Mouse (Mus musculus): Measurements from ENCODE around the gene D930020B18Rik. TPM values are rescaled to one million over a fixed set of nuclear protein-coding genes. Genes with fewer than 3 reads are reported as not detected.

D930020B18Rik gene
- polyA plus RNA-seq, 3 experiments from 2014 or later: 1.4 TPM; not detected in 1

DNA sequence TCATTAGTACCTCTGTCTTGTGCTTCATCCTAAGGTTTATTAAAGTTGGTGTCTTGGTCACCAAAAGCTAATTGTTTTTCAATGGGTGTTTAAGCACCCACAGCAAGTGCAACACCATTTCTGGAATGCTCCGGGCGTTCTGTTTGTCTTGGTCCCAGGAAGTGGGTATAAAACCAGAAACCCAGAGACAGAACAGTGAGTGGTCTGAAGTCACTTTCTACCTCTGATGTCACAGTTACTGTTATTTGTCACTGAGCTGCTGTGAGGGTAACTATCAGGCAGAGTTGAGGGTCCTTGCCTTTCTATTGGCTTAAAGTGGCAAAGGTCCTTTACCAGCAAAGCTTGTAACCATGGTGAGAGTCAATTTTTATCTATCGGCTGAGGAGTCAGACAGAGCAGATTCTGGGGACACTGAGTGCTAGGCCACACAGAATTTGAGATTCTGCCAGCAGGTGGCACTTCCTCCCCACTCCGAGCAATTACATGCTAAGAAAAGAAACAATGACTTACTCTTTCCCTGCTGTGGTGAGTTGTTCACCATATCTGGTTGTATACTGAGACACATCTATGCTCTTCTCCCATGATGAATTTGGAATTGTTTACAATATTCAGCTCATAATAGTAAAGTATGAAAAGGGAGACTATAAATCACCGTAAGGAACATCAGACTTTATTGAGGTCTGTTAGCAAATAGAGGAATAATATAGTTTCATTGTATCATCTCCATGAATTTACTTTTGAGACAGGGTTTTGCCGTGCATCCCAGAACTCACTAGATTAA, 1.0 kb upstream of the D930020B18Rik start:
- peak; percentile 81 for ATAC-seq

DNA sequence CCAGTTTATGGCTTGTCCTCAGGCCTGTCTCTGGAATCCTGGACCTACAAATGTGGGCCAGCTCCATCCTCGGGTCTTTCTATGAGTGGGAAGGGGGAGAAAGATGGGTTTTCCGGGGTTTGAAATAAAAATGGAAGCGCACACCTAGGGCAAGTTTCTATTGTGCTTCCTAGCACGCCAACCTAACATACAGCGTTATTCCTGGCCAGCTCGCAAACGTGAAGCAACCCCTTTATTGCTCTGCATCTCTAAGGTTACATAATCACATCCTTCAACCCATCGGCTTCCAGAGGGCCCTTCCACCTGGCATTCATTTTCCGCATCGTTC, 480 bp upstream of the D930020B18Rik start:
- no peak for ATAC-seq

DNA sequence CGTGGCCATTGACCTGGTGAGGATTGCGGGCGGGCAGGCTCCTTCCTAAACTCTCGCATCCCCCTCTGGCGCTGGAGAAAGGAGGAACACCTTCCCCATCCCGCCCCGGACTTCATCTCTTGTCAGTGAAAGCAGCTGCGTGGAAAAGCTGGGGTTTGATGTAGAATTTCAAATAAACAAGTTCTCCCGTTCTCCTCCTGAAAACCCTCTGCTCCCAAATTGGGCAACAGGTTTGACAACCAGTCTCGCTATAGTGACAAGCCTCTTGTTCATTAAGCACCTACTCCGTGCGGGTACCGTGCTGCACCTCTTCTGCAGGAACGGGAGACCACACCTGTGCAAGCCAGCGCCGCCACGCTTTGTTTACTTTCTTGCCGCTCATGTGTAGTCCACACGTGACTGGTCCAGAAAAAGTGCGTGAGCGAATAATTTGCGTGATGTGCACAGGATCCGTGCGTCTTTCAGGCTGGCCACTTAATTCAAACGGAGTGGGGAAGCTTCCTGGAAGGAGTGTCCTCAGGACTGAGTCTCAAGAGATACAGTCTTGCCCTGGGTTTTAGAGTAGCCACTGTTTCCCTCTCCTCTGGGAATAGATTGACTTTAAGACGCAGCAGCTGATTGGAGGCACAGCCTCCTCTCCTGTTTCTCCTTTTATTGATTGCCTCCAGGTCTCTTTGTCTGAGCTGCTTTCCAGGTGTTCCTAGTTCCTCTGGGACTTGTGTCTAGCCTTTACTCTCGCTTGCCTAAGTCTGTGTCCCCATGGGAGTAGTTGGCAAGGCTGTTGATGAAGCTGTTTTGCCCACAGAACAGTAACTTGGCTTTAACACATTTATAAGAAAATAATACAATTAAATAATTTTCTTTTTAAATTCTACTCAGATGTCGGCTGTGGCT, 913 bp downstream of the D930020B18Rik start:
- ATAC-seq: no peak

DNA sequence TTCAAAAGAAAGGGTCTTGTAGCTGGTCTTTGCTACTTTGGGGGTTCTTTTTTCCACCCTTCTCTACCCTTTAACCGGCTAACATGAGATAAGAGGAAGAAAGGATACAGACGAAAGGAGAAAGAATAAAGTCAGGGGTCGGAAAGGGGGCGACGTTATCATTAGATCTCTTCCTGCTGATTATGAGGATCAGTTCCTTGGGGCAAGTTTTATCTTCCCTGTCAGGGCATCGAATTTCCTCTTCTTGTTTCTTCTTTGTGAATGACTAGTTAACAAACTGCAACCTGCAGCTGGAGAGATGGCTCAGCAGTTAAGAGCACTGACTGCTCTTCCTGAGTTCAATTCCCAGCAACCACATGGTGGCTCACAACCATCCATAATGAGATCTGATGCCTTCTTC, 4.9 kb downstream of the D930020B18Rik start:
- no peak for ATAC-seq

DNA sequence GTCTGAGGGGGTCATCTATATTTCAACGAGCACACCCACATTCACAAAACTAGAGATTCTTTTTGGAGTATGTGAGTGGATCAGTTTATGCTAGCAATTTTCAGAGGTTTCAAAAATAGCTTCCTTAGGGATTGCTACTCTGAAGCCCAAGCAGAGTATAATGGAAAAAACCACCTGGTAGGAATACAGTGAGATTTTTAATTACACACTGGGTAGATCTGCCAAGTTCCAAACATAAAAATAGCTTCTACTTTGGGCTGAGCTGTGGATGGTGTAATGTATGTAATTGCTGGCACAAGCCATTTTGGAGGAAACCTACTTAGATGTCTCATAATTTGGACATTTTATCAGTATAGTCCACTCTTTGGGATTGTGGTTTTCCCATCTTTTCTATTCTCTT, 11.7 kb downstream of the D930020B18Rik start:
- ATAC-seq: no peak

DNA sequence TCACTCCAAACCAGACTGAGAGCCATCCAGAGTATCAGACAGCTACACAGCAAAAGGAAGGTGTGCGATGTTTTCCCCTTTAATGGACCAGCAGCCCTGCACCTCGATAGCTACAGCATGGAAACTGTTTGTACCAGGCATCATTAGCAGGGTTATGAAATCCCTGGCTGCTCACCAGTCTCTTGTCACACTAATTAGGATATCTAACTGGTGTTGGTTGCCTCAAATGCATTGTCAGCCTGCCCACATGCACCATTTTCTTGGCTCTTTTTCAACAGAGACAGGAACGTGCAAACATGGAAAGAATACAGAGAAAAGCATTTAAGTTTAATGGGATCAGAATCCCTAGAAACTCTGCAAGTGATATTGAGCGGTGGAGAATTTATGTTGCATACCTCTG, 14.5 kb downstream of the D930020B18Rik start:
- no peak for ATAC-seq

DNA sequence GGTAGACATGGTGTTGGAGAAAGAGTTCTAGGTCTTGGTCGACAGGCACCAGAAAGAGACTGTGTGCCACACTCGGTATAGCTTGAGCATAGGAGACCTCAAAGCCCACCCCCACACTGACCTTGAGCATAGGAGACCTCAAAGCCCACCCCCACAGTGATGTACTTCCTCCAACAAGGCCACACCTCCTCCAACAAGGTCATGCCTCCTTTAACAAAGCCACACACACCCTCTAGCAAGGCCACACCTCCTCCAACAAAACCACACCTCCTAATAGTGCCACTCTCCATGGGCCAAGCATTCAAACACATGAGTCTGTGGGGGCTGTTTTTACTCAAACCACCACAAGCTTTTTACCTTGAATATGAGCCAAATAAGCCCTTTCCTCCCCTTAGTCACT, 21.3 kb downstream of the D930020B18Rik start:
- no peak for ATAC-seq

DNA sequence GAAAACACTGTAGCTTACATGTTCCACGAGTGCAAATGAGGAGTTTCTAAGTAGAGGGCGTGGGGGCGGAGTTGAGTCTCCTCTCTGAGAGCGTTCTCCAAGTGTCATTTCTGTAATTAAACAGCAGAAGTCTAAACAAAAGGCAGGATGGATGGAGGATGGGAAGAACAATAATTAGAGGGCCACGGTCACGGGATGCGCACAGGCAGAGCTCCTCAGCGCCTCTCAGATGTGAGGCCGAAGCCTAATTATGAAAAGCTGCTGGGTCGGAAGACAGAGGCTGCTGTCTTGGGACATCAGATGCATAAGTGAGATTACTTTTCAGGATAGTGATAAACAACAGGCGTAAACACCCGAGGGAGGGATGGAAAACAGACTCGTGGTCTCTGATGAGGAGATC, 22.2 kb downstream of the D930020B18Rik start:
- ATAC-seq: no peak

DNA sequence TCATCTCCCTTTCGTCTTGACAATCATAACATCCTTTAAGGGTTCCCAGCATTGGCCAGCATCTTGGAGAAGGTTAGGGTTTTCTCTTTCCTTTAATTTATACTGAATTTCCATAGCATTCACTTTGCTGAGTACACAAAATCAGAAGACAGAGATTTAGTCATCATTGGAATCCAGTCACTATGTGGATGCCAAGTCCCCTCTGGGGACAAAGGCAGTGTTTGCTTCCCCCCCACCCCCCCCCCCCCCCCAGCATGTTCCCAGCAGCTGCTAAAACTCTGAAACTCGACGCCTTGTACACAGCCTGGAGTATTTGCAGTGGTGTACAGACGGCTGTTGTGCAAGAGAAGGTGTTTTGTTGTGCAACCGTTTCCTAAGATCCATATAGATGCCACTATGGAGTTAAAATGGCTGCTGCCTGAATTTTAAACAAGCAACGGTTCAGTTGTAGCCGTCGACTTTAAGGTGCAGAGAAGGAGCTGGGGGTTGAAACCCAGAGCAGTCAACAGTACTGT, 24.3 kb downstream of the D930020B18Rik start:
- no peak for ATAC-seq

DNA sequence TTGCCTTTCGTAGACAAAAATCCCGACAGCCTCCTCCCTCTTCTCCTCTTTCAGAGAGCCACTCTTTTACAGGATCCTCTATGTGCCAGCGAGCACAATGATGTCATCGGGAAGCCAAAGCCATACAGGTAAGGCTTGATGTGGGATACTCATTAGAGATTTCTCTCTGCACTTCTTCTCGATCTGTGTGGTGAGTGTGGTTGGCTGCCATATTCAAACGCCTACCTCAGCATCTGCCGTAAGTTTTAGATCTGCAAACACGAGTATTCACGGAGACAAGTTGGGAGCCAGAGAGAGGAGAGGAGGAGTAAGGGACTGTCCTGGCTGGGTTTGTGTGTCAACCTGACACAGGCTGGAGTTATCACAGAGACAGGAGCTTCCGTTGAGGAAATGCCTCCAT, 27.7 kb downstream of the D930020B18Rik start:
- ATAC-seq: no peak

DNA sequence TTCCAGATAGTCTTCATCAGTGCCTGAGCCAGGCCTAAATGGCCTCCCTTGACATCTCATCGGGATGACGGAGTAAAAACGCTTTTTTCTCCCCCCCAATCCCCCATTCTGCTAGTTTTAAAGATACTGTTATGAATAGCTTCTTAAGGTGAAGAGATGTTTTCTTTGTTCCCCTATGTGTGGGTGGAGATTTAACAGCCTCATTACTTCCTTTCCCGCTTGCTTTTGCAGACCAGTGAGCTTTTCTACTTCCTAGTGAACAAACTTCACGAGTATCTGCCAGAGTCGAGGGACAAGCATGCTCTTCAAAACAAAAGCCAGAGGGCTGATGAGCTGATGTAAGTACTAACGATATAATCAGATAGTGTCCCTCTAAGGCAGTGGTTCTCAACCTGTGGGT, 35.6 kb downstream of the D930020B18Rik start:
- peak; percentile 61 for ATAC-seq

DNA sequence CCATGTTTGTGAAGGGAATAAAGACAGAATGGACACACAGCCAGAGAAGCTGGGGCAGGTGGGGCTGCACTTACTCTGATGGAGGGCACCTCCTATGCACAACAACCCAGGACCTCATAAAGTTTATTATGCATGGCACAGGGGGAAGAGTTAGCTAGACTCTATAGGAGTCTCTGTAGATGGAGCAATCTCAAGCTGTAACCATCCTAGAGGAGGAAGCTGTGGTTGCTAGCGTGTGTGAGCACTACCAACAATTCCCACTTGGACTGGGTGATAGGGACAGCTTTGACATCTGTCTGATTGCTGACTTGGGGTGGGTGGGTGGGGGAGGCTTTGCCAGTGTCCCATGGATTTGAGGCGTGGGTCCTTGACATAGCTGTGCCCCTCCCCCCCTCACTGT, 39.5 kb downstream of the D930020B18Rik start:
- ATAC-seq: no peak

DNA sequence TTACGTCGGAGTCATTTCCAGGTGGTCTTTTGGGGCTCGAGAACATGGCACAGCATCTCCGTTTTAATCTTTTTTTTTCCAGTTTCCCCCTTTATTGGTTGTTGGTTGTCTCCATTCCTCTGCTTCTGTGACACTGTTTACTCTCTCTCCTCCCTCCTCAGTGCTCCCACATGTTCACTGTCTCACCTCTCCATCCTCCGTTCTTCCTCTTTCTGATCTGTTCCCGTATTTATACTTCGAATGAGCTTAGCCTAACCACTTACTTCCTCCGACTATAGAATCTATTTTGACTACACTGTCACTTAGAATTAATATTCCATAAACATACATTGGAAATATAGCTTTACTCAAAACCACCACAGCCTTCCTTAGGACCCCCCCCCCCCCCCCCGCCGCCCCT, 41.2 kb downstream of the D930020B18Rik start:
- no peak for ATAC-seq

DNA sequence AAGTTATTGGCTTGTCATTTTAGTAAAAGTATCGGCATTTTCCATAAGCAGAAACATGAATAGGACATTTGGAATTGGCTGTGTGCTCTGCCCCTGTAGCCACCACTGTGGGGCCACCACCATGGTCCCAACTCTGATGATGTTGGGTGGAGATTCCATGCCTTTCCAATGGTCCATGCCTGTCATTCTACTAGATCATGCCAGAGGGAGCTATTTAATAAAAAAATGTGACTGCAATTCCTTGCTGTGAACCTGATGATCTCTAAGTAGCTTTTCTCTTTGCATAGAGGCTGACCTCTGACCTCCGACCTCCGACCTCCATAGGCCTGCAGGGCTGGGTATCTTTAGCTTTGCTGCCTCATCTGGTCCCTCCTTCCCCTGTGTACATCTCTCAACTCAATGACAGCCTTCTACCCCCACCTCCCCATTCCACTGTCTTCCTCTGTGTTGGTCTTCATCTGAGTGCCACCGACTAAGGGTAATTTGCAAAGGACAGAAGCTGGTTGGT, 44.8 kb downstream of the D930020B18Rik start:
- ATAC-seq: no peak

DNA sequence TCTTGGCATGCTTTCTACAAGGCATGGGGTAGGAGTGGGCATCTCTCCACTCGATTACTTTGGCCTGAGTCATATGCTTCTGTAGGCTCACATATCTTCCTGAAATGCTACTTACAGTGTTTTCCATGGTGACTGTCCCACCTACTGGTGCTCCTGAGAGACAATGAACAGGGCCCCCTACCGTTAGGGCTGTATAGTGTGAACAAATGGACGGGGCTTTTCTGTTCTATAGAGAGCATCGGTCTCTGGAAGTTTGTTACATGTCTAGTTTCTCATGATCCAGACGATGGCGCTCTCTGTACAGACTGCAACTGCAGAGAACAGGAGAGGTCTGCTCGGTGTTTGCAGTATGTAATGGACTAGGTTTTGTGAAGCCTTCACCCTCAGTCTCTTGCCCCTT, 46.1 kb downstream of the D930020B18Rik start:
- no peak for ATAC-seq

DNA sequence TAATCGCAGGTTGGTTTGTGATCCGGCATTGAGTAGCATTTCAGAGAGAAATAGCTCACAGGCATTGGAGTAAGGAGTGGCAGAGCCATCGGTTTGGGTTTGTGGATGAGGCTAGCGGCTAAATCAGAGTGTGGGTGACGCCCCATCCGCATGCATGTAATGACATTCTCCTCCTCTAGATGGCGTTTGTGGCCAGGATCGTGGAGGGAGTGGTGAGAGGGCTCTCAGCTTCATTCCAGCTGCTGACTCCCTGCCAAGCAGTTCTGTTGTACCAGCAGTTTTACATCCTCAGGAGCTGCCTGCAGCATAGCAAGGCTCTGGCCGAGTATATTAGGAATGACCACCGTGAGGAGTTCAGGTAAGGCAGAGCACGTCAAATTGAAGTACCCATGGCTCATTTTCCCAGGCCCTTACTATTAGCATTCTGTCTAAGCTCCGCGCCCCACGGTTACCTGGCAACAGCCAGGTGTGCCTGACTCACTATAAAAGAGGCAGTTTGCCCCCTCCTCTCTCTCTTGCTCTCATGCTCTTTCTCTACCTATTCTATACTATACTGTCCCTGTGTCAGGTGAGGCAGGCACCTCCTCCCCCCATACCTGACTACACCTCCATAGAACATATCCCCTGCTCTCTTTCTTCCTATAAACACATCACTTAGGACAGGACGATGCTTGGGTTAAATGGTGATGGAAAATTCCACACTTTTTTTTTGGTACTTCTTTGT, 48.4 kb downstream of the D930020B18Rik start:
- peak; percentile 17 for ATAC-seq

DNA sequence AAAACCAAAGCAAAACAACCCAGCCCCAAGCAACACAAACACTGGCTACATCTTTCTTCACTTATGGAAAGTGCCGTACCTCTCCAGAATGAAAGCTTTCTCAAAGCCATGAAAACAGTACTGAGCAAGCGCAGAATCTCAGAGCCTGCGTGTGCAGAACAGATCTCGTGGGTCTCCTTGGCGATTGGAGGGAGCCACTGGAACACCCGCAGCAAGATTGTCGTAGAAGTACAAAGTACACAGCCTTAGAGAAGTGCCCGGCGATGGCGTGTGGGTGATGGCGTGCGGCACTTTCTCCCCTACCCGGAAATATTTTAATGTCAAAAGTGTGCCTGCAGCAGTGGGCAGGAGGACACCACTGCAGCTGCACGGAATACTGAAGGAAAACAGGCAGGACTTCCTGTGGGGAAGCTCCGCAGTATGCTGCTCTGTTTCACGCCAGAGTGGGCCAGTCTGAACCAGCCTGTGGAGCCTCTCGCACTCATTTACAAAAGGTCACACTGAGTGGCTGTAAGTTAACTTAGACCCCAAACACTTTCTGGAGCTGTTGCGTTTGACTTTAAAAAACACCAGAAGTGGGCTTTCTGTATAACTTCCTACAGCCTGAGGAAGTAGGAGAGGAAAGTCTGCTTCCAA, 51.7 kb downstream of the D930020B18Rik start:
- ATAC-seq: no peak

DNA sequence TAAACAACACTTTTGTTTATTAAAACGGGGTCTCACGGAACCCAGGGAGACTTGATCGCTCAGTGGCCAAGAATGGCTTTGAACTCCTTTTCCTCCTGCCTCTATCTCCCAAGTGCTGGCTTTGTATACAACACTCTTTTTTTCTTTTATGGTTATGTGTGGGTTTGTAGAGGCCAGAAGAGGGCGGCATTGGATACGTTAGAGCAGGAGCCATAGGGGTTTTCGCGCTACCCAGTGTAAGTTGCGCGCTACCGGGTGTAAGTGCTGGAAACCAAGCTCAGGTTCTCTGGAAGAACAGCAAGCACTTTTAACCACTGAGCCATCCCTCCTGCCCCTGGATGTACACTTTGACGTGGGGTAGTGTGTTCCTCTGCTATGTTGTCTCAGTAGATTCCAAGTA, 53.2 kb downstream of the D930020B18Rik start:
- ATAC-seq: no peak

DNA sequence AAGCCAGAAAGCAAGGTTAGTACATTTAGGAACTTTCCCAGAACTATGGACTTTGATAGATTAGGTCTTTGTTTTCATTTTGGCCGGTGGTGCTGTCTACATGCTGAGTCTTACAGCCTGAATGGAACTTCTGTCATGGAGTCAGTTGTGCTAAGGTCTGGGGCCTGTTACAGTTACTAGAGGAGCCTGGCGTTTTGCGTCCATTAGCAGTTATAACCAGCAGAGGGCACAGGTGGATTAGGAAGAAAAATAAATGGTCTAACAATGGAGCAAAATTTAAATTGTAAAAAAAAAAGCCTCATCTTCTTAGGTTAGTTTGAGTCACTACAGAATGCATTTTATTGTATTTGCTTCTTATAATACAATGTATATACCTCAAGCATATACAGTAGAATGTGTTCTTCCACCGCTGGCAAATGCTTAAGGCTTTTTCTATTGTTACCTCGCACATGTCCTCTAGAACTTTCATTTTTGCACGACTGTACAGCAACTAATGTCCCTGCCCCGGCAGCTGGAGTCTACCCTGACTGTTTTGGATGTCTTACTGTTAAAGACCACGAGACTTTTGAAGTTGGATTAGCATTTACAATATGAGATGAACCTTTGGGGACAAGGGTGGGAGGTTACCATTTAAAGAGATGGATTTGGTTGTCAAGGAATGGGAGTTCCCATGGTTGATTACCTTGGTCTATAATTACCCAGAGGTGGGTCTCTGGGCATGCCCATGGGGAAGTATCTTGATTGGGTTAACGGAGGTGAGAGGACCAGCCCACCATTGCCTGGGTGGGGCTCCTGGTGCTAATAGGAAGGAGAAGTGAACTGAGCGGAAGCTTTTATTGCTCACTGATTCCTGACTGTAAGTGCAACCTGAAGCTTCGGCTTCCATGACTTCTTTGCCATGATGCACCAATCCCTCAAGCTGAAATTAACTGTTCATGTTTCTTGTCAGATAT, 60.2 kb downstream of the D930020B18Rik start:
- ATAC-seq: peak; percentile 69

DNA sequence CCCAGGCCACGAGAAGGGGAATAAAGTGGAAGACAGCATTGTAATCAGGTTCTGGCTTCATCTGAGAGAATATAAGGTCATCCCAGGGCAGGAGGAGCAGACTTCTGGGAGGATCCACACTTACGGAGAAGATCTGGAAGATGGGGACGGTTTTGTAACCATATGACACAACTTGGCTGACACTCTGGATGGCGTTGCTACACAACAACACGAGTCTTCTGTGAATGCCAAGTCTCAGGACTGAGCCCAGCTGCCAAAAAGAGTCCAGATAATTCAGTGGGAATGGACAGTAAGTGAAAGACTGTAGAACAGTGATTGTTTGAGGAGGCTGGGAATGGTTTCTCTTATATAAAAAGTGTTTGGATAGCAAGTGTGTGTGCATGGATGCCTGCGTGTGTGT, 62.2 kb downstream of the D930020B18Rik start:
- ATAC-seq: no peak

DNA sequence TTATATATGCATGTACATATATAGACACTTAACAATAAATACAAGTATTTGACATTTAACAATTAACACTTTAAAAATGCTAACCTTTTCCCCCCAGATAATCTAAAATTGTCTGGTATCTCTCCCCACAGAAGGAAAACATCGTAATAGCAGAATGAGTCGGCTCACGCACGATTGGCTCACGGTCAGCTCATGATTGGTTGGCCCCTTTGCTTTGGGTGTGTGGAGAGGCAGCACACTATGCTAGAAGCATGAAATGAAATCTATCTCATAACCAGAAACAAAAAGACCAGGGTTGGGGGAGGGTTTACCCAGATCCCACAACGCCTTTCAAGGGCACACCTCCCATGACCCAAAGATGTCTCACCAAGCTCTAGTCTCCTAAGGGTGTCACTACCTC, 63.5 kb downstream of the D930020B18Rik start:
- ATAC-seq: no peak

Measured in inflammation-experienced regulatory T-cells, adult 6 months (primary cell).